Mouse (Mus musculus) C2C12 (cell line): ENCODE results near the gene Usp35.

Source experiments
- CEBPB ChIP-seq: IDR thresholded peaks from one replicate; pipeline ENCODE4 v1.6.1; 2011; ENCODE audit warnings: low read depth, mild to moderate bottlenecking, control low read depth, moderate library complexity
- CTCF ChIP-seq: IDR thresholded peaks from one replicate; pipeline ENCODE4 v1.5.1; 2011; ENCODE audit not compliant: control insufficient read depth, insufficient read depth, insufficient read length
- FOSL1 ChIP-seq: IDR thresholded peaks from one replicate; pipeline ENCODE4 v1.8.0; 2011; ENCODE audit warnings: mild to moderate bottlenecking, low read length; ENCODE audit not compliant: poor library complexity, insufficient read depth, severe bottlenecking
- MAX ChIP-seq: IDR thresholded peaks from one replicate; pipeline ENCODE4 v1.6.1; 2011; ENCODE audit warnings: mild to moderate bottlenecking, control low read depth
- MYOD1 ChIP-seq: IDR thresholded peaks from one replicate; pipeline ENCODE4 v1.6.1; 2011; ENCODE audit warnings: low read depth; ENCODE audit not compliant: control insufficient read depth, insufficient read length
- MYOG ChIP-seq: IDR thresholded peaks from one replicate; pipeline ENCODE4 v1.6.1; 2011; ENCODE audit not compliant: control insufficient read depth, insufficient read length; ENCODE audit errors: extremely low read depth

DNA sequence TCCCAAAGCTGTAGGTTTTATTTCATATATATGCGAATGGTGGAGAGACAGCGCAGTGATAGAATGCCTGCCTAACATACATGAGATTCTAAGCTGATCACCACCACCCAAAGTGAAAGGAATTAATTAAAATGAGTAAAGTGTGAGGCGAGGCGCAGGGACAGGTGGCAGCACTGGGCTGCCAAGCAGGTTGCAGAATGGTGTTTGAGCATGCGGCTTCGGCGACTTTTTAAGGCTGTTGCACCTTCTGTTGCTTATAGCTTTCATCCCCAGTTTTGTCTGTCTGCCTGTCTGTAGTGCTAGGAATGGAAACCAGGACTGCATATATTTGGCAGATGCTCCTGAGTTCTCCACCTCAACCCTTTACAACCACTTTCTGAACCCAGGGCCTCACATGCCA is 7.8 kb upstream of the Usp35 start:
- TF ChIP-seq CEBPB, result no peak
- TF ChIP-seq CTCF, result no peak
- no peak for TF ChIP-seq MAX
- no peak for TF ChIP-seq MYOG
- no peak for TF ChIP-seq MYOD1
- no peak for TF ChIP-seq FOSL1
